Mouse (Mus musculus) spleen, postnatal 14 days (tissue): Measurements from ENCODE around the gene Ppp5c.
"Not testable (repeated sequence)": the region's sequence is repeated elsewhere in the genome, so short reads cannot be mapped to it uniquely, and the experiment has no call there.

Source experiments
- DNase-seq, 2 experiments: peaks; one replicate each; pipeline ENCODE4 v3.0.0; 2021 to 2022; ENCODE audit warnings: low spot score in 2 of 2

Ppp5c gene

DNA sequence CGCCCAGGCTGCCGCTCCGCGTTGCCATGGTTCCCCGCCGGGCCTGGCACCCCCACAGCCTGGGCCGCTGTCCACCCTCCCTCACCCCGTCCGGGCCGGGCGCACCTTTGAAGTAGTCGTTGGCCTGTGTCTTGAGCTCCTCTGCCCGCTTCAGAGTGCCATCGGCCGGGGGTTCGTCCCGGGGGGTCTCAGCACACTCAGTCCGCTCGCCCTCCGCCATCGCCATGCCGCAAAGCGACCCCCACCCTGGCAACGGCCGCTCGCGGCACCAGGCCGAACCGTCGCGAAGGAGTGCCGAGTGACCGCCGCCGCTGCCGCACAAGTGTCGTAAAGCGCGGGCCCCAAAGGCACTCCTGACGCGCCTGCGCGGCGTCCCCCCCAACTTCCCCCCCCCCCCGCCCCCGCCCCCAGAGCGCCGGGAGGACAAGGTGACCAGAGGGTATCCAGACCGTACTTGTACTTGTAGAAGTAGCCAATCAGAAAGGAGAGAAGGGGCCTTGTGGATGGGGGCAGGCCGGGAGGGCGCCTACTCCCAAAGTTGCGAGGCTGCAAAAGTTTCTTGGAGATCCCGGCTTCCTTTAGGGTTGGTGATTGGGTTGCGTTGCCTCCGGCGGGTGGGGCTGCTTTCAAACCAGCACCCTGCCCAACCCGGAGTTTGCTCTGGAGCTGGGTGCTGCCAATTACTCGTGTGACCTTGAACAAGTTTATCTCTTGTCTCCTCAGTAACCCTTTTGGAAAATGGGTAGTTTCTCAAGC is at the start of gene Ppp5c:
Gene Ppp5c, minus strand, starts transcription at position 337 of the 756 bp plus-strand sequence.
- peak; percentile 64 to 80 for DNase-seq

DNA sequence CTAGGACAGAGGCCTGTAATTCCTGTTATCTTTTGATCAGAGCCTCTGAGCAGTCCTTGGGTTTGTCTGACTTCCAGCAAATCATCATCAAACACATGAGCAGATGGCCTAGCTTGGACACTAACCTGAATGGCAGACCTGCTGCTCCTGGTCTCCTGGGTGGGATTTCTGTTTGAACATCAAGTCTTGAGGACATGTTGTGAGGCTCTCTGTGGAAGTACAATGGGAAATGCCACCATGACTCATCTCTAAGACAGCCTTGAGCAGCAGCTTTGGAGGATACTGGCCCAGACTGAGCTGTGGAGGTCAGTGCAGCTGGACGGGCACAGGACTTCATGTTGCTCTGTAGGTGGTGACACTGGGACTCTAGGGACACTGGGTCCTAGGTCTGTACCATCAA is 48.8 kb upstream of the Ppp5c start:
- no peak for DNase-seq

GRCm38 (mm10) chr7:17073904-17074615 is 46.3 kb upstream of the Ppp5c start, which contains the start of gene Psg16:
TSS of gene Psg16 (plus strand) at chr7:17074040.
- DNase-seq = peak in 1 of 2 experiments; percentile 51

- DNase-seq = no peak
Measured at GRCm38 (mm10) chr7:17073513-17073903, 45.8 kb upstream of the Ppp5c start.

DNA sequence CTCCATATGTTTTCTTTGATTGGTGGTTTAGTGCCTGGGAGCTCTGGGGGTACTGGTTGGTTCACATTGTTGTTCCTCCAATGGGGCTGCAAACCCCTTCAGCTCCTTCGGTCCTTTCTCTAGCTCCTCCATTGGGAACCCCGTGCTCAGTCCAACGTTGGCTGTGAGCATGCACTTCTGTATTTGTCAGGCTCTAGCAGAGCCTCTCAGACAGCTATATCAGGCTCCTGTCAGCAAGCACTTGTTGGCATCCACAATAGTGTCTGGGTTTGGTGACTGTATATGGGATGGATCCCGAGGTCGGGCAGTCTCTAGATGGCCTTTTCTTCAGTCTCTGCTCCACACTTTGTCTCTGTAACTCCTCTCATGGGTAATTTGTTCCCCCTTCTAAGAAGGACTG is 39.9 kb upstream of the Ppp5c start:
- DNase-seq = not testable (repeated sequence)

DNA sequence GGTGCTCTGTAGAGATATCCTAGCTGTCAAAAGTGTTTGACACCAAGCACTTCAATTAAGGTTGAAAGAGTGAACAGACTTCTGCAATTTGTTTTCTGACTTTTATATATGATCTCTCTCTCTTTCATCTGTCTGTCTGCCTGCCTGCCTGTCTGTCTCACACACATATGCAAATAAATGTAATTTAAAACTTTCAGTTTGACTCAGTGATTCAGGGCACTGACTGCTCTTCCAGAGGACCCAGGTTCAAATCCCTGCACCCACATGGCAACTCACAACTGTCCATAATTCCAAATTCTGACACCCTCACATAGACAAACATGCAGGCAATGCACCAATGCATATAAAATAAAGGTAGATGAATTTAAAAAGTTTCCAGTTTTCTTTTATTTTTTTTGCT is 39.3 kb upstream of the Ppp5c start:
- DNase-seq = no peak

DNA sequence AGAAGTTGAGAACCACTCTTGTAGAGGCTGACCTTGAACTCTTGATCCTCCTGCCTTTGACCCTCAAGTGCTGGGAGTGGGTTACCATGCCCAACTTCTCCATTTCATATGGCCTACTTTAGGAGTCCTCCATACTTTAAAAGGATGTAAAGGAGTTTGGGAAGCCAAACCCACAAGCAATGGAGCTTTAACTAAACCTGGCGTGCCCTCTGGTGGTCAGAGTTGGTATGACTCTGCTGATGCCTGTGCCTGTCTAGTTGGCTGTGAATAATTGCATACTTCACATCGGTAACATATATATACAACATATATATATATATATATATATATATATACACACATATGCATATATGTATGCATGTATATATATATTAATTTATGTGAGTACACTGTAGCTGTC is 38.7 kb upstream of the Ppp5c start:
- peak; percentile 62 to 80 for DNase-seq

DNA sequence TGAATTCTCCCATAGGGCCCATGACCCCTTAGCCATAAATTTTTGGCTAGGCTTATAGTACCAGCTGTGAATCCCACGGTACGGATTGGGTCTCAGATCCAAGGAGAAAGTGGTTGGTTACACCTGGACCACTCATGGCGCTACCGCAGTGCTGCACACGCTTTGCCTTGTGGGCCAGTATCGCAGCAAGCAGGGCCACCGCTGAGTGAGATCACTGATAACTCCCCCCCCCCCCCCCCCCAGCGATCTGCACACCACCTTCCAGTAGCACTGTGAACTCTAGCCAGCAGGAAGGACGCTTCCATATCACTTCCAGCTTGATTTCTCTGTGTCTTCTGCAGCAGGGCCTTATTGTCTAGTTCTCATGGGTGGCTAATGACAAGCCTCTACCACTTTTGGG is 37.9 kb upstream of the Ppp5c start:
- DNase-seq = no peak

DNA sequence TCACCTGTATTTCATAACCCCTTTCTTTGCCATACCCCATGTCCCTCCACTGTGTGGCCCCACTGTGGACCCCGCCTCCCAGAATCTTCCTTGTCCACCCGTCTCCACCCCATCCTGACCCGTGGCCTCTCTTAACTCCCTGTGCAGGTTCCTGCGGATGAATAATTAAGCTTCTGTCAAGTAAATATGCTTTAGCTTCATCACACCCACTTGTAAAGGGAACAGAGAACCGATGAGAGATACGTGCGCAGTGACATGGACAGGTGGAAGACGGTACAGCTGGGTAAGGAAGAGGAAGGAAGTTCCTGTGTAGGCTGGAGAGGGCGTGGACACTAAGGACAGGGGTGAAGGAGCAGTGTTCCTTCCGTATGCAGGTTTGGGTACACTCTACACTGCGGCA is 35.1 kb upstream of the Ppp5c start:
- DNase-seq = no peak

DNA sequence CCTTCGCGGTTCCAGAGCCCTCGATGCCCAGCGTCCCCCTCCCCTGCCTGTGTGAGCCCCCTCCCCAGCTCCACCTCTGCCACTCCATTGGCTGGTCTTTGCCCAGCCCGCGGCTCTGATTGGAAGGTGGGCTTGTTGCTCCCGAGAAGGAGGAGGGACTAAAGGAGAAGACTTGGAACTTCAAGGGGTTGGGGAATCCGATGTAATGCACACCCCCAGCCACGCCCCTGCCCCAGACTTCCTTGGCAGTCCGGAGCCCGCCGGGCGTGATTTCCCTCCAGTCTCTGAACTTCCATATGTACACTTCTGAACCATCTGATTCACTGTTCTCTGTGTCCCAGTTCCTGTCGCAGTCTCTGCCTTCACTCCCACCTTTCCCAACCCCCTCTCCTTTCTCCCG is 34.7 kb upstream of the Ppp5c start, which contains the start of gene Hif3a:
Gene Hif3a, minus strand, starts transcription at position 39 of the 400 bp plus-strand sequence.
- DNase-seq = no peak

- DNase-seq = no peak
Measured at GRCm38 (mm10) chr7:17060782-17061605, 33.3 kb upstream of the Ppp5c start.

DNA sequence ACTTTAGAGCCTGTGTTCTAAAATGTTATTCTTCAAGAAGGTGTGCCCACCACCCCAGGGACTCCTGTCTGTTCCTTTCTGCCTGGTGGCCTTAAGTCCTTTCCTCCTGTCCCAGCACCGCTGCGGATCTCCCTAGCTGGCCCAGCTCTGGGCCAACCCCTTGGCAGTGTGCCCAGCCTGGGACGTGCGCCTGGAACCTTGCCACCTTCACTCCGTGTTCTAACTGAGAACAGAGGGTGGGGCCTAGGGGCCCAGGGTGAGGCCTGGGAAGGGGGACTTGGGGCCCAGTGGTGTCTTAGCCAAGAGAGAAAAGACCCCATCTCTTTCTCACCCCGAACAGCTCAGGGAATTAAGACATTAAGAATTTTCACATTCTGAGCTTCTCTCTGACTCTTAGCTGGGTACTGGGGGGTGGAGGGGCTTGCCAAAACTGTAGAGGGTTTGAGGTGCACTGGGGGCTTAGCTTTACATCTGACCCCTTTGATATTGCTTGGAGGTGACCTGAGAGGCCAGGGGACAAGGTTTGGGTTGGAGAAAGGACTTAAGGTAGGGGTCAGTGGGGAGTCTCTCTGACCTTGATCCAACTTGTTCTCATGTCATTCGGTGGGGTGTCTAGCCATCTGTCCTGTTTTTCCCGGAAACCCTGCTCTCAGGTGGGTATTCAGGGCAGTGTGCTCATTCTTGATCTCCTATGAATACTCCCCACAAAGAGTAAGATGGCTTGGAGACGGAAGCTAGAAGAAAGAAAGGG is 32.5 kb upstream of the Ppp5c start:
- DNase-seq = peak; percentile 71 to 73

- DNase-seq = no peak
Measured at GRCm38 (mm10) chr7:17059463-17059844, 31.7 kb upstream of the Ppp5c start.

- peak in 1 of 2 experiments; percentile 50 for DNase-seq
Measured at GRCm38 (mm10) chr7:17058816-17059462, 31.2 kb upstream of the Ppp5c start.

DNA sequence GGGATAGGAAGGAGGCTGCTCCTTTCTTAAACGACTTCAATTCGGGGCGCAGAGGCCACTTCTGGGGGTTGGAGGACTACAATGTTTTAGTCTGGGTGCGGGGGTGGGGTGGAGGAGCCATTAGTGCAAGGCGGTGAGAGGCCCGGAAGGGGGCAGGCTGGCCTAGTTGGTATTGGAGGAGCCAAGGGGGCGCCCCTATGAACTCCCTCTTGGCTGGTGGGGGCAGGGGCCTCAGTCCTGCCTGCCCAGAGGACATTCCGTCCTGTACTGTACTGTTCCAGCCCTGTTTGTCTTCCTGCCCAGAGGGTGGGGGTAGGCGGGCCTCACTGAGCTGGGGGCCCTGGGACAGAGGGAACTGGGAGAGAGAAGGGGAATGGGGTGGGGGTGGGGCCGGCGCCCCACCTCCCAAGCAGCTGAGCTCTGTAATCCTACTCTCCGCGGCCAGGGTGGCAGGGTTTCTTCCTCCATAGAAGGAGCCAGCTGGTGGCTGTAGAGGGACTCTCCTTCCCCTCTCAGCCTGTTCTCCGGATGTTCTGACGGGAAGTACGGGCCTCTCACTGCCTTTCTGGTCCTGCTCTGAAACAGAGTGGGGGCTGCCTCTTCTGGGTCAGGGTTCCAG is 30.5 kb upstream of the Ppp5c start:
- DNase-seq = peak; percentile 45 to 65

DNA sequence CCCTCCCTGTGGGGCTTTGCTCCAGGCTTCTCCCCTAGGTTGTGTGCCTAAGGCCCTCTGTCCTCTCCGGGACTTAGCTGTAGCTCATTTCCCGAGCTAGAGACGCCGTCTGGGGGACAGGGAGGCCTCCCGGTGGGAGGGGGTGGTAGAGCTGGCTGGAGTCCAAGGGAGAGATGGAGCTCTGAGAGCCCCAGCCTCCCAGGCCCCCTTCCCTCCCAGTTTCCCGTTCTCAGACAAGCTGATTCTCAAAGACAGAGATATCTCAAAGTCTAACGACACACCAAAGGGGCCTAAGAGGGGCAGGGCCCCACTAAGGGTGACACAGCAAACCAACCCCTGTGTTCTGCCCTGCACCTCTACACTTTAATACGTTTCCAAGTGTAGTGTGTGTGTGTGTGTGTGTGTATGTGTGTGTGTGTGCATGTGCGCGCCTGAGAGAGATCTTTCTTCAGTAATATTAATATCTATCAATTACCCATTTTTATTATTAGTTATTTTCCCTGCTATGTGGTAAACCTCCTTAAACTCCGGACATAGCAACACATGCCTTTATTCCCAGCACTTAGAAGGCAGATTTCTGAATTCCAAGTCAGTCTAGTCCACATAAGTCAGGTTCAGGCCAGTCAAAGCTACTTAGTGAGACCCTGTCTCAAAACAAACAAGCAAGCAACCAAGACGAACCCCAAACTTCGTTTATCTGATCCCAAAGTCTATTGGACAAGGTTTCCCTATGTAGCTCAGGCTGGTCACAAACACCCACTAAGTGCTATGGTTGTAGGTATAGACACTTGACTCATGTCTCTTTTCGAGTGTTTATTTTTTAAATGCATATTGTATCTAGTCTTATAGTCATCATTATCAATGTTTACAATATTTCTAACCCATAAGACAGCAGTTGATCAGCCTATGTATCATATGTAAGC is 29.1 kb upstream of the Ppp5c start:
- no peak for DNase-seq

DNA sequence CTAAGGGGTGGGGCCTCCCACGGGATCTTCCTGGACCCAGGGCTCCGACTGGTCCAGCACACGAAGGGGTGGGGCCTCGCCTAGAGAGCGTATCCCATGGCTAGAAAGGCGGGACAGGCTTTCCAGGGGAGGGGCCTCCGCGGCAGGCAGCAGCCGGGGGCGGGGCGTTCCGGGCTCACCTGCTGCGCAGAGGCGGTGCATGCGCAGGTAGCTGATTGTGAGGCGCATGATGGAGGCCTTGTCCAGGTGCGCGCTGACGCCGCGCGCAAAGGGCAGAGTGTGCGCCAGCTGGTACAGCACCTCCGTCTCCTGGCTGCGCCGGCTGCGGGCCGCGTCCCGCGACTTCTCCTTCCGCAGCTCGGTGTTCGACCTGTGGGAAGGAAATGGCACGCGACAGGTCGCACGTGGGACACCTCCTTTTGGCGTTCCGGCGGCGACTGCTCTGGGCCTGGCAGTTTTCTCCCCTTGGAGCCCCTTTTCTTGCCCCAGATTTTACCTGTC is 28.4 kb upstream of the Ppp5c start:
- DNase-seq = peak; percentile 62 to 64

GRCm38 (mm10) chr7:17055287-17055946 is 27.7 kb upstream of the Ppp5c start:
- no peak for DNase-seq
